Mouse (Mus musculus): Measurements from ENCODE around the gene Peg12.

DNA sequence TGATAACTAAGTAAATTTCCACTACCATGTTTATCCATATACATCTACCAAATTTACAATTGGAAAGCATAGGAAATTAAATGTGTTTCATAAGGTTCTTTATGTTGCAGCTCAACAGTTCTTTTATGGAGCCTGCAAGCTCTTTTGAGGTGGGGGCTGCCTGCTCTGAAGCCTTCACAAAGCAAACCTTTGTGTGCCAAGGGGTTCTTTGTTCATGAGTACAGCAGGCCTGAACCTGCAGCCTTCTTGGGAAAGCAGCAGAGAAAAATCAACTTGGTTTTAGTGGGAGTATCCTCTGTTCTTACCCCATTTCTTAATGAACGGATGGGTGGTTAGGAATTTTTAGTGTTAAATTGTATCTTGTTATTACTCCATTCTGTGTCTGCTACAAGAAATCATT lies 49.1 kb downstream of the Peg12 start:
- TF ChIP-seq CTCF (IDR thresholded peaks at IDR 0.05; ENCODE audit: low read depth, low read length) = no peak
- no peak for TF ChIP-seq TAL1 (conservative IDR thresholded peaks at IDR 0.05; ENCODE audit: low read depth, low read length)
- no peak for TF ChIP-seq GATA1 (IDR thresholded peaks at IDR 0.05; ENCODE audit: borderline replicate concordance, low read length)
- TF ChIP-seq POLR2AphosphoS5 (IDR thresholded peaks at IDR 0.05; ENCODE audit: insufficient replicate concordance, low read depth, low read length) = no peak
- no peak for TF ChIP-seq GATA2 (IDR thresholded peaks at IDR 0.05; ENCODE audit: borderline replicate concordance, low read depth, low read length)
